Mouse (Mus musculus) ovary, postnatal 10 days (tissue): ENCODE results near the gene Fgf5.

Source experiments
- DNase-seq: peaks from one replicate; pipeline ENCODE4 v3.0.0; 2022; ENCODE audit warnings: low spot score

Fgf5 gene

DNA sequence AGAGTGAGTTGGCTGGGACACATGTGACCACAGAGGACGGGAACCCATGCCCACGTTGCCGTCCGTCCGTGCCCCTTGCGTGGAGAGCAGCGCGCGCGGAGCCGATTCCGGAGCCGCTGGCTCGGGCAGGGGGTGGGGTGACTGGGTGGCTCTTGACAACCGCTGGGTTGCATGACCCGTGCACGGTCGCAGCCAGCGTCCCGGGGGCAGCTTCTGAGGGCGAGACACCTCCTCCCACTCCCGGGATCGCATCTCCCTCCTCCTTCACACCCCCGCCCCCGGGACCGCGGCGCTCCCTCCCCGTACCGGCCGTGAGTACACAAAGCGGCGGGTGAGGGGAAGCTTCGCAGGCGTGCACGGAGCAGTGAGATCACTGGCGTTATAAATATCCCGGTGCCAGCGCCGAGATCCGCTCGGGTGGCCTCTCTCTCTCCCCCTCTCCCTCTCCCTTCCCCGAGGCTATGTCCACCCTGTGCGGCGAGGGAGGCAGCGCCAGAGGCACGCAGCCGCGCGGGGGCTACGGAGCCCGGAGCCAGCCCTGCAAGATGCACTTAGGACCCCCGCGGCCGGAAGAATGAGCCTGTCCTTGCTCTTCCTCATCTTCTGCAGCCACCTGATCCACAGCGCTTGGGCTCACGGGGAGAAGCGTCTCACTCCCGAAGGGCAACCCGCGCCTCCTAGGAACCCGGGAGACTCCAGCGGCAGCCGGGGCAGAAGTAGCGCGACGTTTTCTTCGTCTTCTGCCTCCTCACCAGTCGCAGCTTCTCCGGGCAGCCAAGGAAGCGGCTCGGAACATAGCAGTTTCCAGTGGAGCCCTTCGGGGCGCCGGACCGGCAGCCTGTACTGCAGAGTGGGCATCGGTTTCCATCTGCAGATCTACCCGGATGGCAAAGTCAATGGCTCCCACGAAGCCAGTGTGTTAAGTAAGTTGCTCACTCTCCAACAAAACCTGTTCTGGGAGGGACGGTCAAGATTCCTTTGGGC lies at the start of gene Fgf5:
Fgf5 (plus strand) TSS at position 347 of the 984 bp plus-strand sequence.
- DNase-seq: peak; percentile 11

DNA sequence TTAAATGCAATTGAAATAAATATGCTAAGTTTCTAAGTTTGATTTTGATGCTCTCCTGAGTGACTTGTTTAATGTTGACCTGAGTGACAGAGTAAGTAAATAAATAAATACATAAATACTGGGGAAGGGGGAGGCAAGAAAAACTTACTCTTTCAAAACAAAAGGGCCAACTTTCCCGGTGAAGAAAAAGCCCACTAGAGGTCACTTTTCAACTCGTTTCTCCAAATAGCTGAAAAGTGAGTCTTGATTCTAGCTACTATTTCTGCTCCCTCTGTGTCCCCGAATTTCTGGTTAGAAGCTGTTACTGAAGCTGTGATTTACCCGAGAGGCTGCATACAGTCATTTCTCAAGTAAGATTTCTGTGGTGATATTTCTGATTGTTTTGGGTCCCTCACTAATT lies 41.5 kb upstream of the Fgf5 start:
- DNase-seq: no peak

GRCm38 (mm10) chr5:98221956-98222355 lies 32.0 kb upstream of the Fgf5 start:
- no peak for DNase-seq

DNA sequence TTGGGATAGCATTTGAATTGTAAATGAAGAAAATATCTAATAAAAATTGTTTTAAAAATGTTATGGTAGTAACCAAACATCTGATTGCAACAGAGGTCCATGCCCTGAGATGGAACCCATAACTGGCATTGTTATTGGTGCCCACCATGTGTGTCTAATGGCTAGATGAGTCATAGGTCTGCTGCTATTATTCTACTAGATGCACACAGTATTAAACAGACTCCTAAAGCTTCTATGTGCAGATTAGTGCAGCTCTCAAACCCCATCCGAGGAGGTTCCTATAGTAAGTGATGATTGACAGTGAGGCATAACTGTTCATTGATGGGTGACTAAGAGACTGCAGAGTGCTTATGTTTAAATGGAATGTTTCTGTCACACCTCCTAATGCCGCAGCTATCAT lies 27.3 kb upstream of the Fgf5 start:
- no peak for DNase-seq

DNA sequence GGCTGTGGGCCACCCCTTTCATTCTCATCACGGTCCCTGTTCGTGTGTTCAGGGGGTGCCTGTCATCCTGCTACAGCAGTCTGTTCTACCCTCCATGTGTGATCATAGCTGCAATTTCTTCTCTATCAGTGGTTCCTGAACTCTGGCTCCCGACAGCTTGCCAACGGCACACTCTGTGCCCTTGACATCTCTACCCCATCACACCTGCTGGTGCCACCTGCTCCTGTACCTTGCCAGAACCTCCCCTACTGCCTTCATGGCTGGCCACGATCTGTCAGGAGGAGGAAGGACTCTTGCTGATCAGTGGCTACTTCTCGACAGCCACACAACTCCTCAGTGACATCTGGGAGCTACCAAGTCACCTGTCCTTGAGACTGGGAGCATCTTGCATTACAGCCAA lies 24.5 kb upstream of the Fgf5 start:
- DNase-seq: no peak

DNA sequence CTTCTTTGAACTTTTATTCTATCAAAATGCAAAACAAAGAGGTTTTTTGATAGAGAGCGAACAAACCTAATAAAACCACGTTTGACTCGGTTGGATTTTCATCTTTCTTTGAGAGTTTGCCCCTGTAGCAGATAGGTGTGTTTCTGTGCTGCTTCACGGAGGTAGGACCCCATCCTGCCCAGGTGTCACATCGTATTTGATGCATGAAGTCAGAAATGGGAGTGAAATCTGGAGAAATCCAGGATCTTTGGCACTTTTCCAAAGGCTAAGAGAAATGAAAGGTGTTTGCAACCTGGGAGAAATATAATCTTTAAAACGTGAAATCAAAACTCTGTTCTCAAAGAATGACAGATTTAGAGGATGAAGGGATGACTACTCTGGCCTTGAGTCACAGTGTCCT lies 15.5 kb upstream of the Fgf5 start:
- no peak for DNase-seq

GRCm38 (mm10) chr5:98241322-98241829 lies 12.6 kb upstream of the Fgf5 start:
- no peak for DNase-seq

DNA sequence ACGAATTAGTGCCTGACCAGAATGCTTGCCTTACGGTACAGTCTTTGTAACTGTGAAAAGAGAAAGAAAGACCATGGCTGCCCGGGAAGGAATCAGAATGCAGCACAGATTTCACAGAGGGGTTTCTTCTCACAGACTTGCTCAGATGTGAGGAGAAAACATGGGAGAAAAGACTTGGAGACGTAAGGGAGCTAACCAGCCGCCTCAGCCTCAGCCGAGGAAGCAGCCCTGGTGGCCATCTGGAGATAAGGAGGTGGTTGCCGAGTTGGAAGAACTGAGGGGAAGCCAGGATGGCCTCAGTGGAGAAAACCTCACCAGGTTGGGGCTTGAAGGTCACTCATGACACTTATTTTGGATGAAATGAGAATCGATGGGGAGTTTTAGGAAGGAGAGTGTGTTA lies 8.7 kb upstream of the Fgf5 start:
- no peak for DNase-seq

GRCm38 (mm10) chr5:98245976-98246375 lies 8.0 kb upstream of the Fgf5 start:
- no peak for DNase-seq

- DNase-seq: no peak
These were observed 7.2 kb upstream of the Fgf5 start for GRCm38 (mm10) chr5:98246826-98247225.

- no peak for DNase-seq
These were observed 6.5 kb upstream of the Fgf5 start for GRCm38 (mm10) chr5:98247516-98247915.

GRCm38 (mm10) chr5:98253147-98253546 lies 837 bp upstream of the Fgf5 start:
- DNase-seq: no peak

GRCm38 (mm10) chr5:98255176-98255575 lies 1.2 kb downstream of the Fgf5 start:
- DNase-seq: no peak

DNA sequence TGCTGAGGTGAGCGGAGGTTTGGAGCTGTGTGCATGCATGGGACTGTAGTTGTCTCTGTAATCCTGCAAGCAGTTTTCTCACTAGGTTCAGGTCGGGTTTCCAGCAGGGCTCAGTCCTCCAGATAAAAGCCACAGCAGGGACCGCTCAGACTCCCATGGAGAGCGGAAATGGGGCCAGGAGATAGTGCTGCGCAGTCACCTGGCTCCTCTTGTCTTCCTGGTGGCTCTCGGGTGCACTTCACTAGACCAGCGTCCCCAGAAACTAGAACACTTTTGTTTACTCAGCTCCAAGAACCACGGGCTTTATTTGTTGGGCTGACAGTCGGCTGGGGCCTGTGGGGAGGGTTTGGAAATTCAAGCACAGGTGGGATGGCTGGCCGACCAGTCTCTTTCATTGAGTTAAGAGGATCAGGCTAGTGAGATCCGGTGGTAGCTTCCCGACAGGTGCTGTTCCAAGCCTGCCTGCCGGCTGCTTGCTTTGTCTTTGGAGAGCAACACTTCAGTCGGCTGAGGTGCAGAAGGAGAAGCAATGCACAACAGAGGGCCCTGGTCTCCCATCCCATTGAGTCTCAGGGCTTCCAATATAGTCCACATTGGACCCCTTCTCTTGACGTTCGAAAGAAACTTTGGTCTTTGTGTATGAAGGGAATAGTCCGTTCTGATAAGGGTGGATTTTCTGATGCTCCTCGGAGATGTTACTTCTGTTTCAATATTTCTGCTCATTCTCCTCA lies 1.9 kb downstream of the Fgf5 start:
- no peak for DNase-seq

- DNase-seq: no peak
These were observed 21.4 kb downstream of the Fgf5 start for GRCm38 (mm10) chr5:98275318-98275818.

- no peak for DNase-seq
These were observed 28.0 kb downstream of the Fgf5 start for GRCm38 (mm10) chr5:98281993-98282392.

GRCm38 (mm10) chr5:98283696-98284478 lies 29.9 kb downstream of the Fgf5 start:
- DNase-seq: no peak

GRCm38 (mm10) chr5:98290642-98291041 lies 36.7 kb downstream of the Fgf5 start:
- no peak for DNase-seq

DNA sequence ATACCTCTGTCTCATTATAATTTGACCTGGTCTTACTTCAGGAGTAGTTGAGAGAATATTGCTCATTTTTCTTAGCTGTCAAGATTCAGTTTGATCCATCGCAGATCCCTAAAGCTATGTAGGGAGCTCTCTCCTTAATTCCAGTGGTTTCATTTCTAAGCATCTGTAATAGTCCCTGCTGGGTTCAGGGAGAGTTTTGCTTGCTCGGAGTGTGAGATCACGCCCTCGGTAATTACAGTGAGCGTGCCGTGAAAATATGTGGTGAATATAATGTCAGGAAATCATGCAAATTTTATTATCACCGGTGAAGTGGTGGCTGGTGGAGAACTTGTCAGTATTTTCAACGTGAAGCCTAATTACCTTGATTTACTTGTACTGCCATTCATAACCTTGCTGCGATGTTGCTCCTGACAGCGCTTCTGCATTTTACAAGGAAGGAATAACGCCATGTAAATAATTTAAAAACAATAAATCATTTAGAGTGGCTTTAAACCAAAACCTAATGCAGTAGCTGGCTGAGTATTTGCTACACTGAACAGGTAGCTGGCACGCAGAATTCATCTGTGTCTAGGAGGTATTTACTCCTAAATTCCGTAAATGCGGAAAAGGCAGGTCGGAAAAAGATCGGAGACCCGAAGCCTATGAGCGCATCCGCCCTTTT lies 38.5 kb downstream of the Fgf5 start:
- DNase-seq: no peak

DNA sequence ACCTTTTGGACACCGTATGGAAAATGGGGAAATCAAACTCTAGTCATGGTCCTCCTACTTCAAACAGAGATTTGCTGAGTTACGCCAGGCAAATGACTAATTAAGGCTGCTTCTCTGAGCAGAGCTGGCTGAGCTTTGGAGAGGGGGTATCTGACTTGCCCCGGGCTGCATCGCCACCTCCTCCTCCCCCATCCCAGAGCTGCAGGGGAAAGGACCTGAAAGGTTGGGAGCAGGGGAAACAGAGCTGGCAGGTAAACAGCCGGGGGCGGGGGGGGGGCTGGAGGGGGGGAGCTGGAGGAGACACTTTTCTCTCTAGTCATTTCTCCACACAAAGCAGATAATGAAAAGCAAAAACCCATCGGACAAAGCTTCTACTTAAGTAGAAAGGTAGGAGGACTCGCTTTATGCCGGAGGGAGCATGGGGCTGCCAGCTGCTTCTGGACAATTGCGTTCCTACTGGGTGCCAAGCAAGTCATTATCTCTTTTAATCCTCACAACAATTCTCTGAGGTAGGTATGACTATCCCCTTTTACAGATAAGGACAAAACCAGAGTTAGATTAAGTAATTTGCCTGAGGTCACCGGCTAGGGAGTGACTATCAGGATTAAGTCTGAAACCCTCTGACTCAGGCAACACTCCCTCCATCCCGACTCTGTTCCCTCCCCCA lies 39.2 kb downstream of the Fgf5 start:
- no peak for DNase-seq

- DNase-seq: no peak
These were observed 46.1 kb downstream of the Fgf5 start for GRCm38 (mm10) chr5:98300079-98300478.
